Mouse (Mus musculus) bone marrow macrophage, adult 2 months (primary cell): ENCODE data around the gene Tenm4. TPM values are rescaled to one million over a fixed set of nuclear protein-coding genes. Genes with fewer than 3 reads are reported as not detected.

Experiments used
- H3K27ac ChIP-seq: 2 replicates; pipeline ENCODE4 v1.5.1; 2012; ENCODE audit warnings: low read depth, low read length; ENCODE audit not compliant: insufficient read depth
- H3K4me1 ChIP-seq: 2 replicates; pipeline ENCODE4 v1.6.1; 2012; ENCODE audit warnings: low read length; ENCODE audit not compliant: control insufficient read depth, insufficient read depth
- H3K4me3 ChIP-seq: 2 replicates; pipeline ENCODE4 v1.5.1; 2012; ENCODE audit warnings: mild to moderate bottlenecking, low read length, moderate library complexity; ENCODE audit not compliant: insufficient read depth
- CTCF ChIP-seq: IDR thresholded peaks from 2 replicates; pipeline ENCODE4 v1.5.1; 2012; ENCODE audit warnings: low read depth, mild to moderate bottlenecking, low read length, moderate library complexity
- POLR2A ChIP-seq: IDR thresholded peaks from 2 replicates; pipeline ENCODE4 v1.6.1; 2012; ENCODE audit warnings: mild to moderate bottlenecking, low read depth, low read length, borderline replicate concordance
- polyA plus RNA-seq: library from polyadenylated mRNA; stranded (reverse); fragments of >200 nt; gene quantifications from 2 replicates; pipeline ENCODE4 v1.2.4, GENCODE M21; 2012; ENCODE audit not compliant: missing spikeins, insufficient read depth, insufficient read length

Gene Tenm4
- polyA plus RNA-seq, 1 experiment = not detected

- TF ChIP-seq CTCF (no peak), POLR2A (no peak)
Measured at GRCm38 (mm10) chr7:96531954-96532737, 361.1 kb downstream of the Tenm4 start.

DNA sequence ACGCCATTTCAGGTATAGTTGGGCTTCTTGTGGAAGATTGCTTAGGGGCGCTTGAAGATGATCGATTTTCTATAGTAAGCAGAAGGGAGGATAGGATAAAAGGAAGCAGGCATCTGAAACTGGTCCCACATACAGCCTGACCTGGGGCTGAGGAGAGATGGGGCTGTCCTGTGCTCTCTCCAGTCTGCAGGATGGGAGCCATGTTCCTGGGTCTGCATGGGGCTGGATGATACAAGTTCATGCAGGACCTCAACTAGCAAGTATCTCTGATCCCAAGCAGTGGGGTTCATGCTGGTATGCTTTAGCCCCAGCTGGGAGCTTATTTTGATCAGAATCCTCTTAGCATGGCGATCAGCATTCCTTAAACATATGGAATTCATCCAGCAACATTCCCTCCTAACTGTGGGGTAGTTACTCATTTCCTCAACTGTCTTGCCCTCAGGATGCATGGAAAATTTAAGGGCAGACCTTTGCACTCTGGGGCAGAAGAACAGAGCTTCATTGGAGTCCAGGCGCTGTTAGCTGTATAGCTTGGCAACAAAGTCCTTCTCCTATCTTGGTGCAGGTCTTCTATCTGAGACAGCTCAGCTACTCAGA, 361.9 kb downstream of the Tenm4 start:
- Histone ChIP-seq H3K27ac (no peak overlapping the region), H3K4me3 (no peak overlapping the region), H3K4me1 (no peaks in the 10 kb centered on the region)
- TF ChIP-seq POLR2A = no peak
- no peak for TF ChIP-seq CTCF

More at GRCm38 (mm10) chr7:96531954-96532737, 361.1 kb downstream of the Tenm4 start:
- Histone ChIP-seq H3K4me1 (no peaks in the 10 kb centered on the region), H3K27ac (no peak overlapping the region), H3K4me3 (no peak overlapping the region)

GRCm38 (mm10) chr7:96536313-96536880, 365.4 kb downstream of the Tenm4 start:
- no peak overlapping the region for H3K4me3 ChIP-seq
- TF ChIP-seq POLR2A (no peak), CTCF (no peak)
- no peak overlapping the region for H3K27ac ChIP-seq
- H3K4me1 ChIP-seq = no peaks in the 10 kb centered on the region

DNA sequence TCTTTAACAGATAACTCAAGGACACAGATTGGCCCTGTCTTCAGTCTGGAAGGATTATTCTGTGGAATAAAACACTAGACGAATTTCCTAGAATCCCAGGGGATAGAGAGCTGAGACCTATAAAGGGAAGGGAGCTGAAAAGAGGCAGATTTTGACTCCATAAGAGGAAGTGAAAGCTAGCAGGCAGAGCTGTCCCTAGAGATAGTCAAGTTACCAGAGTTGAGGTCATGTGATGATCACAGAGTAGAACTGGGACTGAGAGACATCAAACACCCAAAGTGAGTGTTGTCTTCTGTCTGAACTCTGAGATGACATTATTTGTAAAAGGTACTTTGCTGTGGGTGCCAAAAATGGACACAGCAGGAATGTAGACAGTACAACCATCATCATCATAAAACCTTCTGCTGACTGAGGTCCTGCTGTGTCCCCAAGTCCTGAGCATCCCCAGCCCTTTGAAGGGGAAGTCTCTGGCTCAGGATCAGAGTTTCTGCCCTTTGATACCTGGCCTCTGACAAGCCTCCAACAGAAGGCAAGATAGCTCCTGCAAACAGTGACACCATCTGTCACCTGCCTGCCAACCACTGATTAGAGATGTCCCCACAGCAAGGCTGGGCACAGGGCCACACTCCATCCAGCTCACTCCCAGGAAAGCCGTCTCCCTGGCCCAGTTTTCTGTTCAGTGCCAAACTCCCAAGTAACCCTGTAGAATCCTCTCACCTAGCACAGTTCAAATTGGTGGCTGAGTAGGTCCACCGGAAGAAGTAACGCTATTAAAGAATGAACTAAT, 368.4 kb downstream of the Tenm4 start:
- Histone ChIP-seq H3K27ac (no peak overlapping the region), H3K4me1 (no peaks in the 10 kb centered on the region), H3K4me3 (no peak overlapping the region)
- TF ChIP-seq POLR2A = no peak

- H3K4me3 ChIP-seq = no peak overlapping the region
- no peak for TF ChIP-seq POLR2A
- TF ChIP-seq CTCF = no peak
- H3K27ac ChIP-seq = no peak overlapping the region
- no peaks in the 10 kb centered on the region for H3K4me1 ChIP-seq
Measured at GRCm38 (mm10) chr7:96540458-96541096, 369.5 kb downstream of the Tenm4 start.

DNA sequence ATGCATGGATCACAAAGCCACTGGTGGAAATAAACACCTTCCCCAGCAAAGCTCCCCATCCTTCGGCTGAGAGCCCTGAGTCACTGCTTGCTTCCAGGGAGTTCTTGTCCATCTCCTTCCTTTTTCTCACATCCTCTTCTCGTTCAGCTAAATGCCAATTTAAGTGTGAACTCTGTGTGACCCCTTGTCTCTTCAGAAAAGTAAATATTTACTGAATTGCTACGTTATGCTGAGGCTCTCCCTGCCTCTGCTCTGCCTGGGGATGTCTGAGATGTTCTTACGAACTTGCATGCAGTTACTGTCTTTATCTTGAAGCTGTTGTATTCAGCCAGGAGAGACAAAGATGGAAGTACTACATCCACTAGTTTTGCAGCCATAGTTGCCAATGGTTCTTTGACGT, 374.9 kb downstream of the Tenm4 start:
- TF ChIP-seq POLR2A (no peak), CTCF (no peak)
- H3K4me3 ChIP-seq = no peak overlapping the region
- H3K27ac ChIP-seq = no peak overlapping the region
- no peaks in the 10 kb centered on the region for H3K4me1 ChIP-seq

- TF ChIP-seq CTCF (no peak), POLR2A (no peak)
- no peak overlapping the region for H3K4me3 ChIP-seq
- H3K27ac ChIP-seq = no peak overlapping the region
- no peaks in the 10 kb centered on the region for H3K4me1 ChIP-seq
Measured at GRCm38 (mm10) chr7:96551809-96552208, 380.8 kb downstream of the Tenm4 start.

- TF ChIP-seq POLR2A (no peak), CTCF (no peak)
- Histone ChIP-seq H3K27ac (no peak overlapping the region), H3K4me3 (no peak overlapping the region), H3K4me1 (no peaks in the 10 kb centered on the region)
Measured at GRCm38 (mm10) chr7:96552292-96552860, 381.3 kb downstream of the Tenm4 start.

GRCm38 (mm10) chr7:96554277-96554690, 383.2 kb downstream of the Tenm4 start:
- no peaks in the 10 kb centered on the region for H3K4me1 ChIP-seq
- TF ChIP-seq CTCF = no peak
- H3K4me3 ChIP-seq = no peak overlapping the region
- no peak overlapping the region for H3K27ac ChIP-seq
